Mouse (Mus musculus) lung, postnatal 36 days (tissue): ENCODE data around the gene Lrrc51.
"Not testable (repeated sequence)": the region's sequence is repeated elsewhere in the genome, so short reads cannot be mapped to it uniquely, and the experiment has no call there.

Experiments used
- DNase-seq: peaks from one replicate; pipeline ENCODE4 v3.0.0; 2022; ENCODE audit warnings: mixed read lengths

Lrrc51 gene

DNA sequence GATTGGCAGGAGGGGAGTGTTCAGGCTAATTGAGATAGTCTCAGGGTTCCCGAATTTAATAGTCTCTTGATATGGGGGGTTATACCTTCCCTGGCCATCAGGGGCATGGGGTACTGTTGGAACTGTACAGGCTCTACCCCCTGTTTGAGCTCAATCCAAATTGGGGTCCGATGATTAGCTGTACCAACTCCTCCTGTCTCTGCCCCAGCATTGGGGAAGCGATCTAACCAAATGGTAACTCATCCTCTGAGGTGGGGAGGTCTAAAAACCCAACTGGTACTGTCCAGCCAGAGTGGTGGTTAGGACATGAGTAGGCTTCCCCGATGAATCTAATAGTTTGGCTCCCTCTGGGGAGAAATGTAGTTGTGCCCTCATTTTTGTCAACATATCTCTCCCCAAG is 3.3 kb upstream of the Lrrc51 start:
- DNase-seq = no peak

DNA sequence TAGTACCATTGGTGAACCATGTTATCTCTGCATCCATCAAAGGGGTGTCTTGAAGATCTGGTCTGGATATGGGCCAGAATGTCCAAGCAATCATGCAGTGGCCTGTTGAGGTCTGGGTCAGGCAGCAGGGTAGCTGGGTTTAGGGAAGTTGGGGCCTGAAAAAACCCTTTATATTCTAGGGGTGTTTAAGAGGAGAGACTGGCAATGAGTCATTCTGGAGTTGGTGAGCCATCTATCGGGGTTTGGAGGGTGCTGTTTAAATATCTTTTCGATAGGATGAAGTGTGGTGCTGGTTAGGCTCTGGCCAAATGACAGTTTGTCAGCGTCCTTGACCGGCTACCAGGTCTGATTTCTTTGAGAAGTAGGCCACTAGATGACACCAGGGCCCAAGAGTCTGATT is 2.3 kb upstream of the Lrrc51 start:
- no peak for DNase-seq

DNA sequence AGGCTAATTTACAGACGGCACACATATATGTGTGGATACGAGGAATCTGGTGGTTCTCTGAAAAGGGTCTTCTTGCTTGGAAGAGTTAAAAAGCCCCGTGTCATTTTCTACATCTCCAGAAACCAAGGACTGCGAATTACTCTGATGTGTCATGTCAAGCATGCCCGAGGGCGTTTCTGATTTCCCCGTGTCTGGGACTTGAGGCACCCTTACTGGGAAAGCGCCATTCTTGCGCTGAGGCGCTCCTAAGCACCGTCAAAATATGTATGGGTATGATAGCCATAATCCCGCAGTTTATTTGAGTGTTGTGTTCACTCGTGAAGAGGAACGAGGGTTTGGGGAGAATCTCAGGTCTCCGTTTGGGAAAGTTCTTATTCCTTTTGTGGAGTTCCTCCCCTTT is 395 bp downstream of the Lrrc51 start:
- no peak for DNase-seq

DNA sequence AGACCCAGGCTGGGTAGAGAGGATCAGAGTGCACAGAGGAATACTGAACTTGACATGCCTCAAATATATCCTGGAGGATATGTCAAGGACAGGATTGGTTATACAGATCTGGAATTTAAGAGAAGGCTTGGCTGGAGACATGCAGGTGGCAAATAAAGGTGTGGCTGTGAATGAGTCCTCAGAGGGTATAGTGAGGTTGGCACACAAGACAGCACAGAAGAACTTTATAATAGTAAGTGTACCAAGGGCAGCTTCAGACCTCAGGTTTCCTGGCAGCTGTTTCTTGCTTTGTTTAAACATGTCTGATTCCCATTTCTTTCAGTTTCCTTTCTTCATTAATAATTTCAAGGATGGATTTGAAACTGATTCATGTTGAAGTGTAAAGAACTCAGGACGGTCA is 1.1 kb downstream of the Lrrc51 start:
- peak; percentile 38 for DNase-seq

DNA sequence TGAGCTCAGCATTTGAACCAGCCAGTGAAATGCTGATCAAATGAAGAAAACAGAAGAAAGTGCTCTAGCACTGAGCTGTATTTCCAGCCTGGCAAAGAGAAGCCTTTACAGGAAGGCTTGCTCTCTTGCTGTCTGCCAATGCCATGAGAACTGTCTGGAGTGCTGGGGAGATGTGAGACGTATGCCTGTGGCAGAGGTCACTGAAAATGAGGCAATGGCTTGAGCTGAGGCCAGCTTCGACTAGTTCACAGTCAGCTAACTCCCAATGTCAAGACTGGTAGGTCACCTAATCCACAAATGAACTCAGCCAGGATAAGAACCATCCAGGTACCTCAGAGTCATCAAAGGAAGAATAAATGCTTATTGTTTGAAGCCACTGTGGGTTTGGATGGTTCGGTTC is 5.6 kb downstream of the Lrrc51 start:
- DNase-seq = no peak

DNA sequence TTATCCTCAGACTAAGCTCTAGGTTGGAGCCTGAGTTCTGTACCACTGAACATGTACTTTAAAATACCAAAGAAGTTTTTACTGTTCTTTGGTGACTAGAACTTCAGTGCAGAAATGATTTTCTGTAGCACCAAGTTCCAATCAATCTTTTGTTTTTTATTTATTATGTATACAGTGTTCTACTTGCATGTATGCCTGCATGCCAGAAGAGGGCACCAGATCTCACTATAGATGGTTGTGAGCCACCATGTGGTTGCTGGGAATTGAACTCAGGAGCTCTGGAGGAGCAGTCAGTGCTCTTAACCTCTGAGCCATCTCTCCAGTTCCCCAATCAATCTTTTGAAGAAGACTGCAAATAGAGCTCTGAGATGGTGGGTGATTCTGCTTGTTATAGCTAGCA is 7.8 kb downstream of the Lrrc51 start:
- DNase-seq = not testable (repeated sequence)

DNA sequence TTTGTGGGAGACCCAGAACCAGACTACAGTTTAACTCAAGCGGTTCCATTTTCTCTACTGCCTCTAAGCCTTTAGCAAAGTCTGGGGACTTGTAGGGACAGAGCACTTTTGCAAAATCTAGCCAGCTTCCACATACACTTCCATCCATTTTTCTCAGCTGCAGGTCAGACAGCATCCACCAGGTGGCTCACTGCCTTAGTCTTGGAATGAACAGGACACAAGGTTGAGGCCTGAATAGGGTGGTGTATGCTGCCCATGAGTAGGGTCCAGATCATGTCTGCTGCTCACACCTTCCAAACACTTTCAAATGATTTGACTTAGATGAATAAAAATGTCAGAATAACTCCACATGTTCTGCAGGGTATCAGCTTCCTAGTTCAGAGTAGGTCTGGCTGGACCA is 15.6 kb downstream of the Lrrc51 start:
- DNase-seq = peak; percentile 83

DNA sequence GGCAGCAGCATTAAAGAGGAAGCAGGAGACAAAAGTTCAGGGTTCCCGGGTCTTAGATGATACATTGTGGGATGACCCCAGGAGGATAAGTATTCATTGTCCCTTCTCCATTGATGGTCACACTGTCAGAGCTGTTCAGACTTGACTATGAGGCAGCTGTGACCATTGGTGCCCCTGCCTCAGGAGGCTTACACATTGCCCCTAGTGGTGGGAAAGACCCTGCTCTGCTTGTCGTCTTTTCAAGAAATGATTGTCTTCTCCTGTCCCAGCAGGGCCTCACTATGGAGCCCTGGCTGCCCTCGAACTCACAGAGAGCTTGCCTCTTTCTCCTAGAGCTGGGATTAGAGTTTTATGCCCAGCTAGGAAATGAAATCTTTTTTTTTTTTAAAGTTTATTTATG is 21.7 kb downstream of the Lrrc51 start:
- DNase-seq = no peak

DNA sequence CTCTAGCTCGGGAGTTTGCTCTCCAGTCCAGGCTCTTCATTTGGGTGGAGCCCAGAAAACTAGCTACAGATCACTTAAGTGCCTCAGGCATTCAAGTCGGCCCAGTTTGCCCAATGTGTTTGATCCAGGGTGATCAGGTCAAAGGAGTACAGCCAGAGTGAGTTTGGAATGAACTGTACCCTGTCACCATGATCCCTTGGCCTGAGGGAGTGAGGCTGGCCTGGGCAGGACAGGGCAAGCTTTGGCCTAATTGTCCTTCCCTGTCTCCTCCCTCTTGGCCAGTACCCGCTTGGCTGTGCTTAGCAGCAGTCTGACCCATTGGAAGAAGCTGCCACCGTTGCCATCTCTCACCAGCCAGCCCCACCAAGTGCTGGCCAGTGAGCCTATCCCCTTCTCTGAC is 23.6 kb downstream of the Lrrc51 start:
- DNase-seq = no peak

DNA sequence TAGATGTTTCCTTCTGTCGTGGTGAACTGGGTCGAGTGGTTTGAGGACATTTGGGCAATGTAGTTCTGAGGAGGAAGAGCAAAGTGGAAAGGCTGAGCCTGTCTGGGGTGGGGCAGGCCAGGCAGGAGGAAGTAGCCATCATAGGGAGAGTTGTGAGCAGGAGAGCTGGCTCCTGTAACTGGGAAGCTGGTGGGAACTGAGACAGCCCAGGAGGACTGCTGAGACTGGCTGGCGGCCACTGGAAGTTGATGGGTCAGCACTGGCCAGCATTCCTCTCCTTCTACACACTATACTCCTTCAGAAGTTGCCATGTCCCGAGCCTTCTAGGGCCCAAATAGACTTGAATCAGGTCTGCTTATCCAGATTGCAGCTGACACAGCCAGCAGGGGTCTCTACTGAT is 25.3 kb downstream of the Lrrc51 start:
- peak; percentile 37 for DNase-seq

DNA sequence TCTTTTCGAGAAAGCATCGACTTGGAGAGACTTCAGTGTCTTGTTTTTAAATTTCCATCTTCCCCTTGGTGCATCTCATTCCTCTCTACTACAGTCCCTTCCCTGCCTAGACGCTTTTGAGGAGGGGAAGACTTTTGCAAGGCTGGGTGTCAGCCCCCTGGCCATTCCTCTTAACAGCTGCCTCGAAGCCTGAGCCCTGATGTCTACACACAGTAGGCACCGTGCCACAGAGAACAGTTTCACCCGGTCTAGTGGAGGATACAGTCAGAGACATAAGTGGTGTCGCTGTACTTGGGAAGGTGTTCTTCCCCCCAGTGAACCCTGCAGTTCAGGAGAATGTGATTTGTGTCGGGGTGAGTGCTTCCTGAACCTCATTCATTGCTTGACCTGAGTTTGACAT is 27.0 kb downstream of the Lrrc51 start:
- DNase-seq = peak; percentile 17

DNA sequence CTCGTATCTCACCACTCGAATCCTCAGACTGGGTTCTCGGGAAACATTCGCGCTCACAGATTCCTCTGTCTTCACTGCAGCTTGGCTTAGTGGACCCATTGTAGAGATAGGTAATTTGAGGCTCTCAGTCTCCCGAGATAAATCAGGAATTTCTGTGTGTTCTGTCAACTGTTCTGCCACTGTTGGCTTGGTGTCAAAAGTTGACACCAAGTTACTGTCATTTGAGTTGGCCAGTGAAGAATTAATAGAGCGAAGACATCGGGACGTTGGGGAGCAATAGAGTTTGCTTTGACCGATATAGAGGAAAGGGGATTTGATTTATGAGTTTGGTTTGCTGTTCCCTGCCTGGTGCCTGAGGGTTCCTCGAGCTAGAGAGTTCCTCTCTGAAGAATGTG is 27.4 kb downstream of the Lrrc51 start, which contains the start of gene Tomt:
TSS of gene Tomt (minus strand) at position 73 of the 395 bp plus-strand sequence.
- DNase-seq = no peak

DNA sequence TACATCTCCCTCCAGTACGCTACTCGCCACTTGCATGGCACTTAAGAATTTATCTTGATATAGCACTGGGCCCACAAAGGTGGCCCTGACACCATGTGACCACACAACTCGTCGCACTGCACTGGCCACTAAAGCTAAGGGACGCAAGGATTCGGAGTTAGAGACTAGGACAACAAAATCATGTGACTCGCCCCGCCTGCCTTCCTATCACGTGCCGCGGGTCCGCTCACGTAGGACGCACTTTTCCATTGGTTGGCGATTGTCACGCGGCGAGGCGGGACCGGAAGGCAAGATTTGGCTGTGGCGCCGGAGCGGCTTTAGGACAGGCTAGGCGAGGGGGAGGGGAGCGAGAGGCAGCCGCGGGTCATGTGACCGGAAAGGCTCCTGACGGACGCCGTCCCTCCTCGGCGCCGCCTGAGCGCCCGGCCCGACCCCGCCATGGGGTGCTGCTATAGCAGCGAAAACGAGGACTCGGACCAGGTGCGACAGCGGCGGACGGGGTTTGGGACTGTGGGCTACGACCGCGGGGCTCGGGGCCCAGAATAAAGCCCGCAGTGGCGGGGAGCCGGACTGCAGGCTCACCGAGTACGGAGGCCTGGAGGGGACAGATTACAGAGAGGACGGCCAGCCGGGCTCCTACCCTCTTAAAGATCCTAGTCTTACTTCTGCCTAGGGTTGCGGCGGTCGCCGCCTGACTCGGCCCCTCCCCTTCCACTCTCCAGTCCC is 28.0 kb downstream of the Lrrc51 start, which contains the start of gene Lamtor1:
TSS of gene Lamtor1 (plus strand) at position 344 of the 726 bp plus-strand sequence.
- DNase-seq = peak; percentile 100

DNA sequence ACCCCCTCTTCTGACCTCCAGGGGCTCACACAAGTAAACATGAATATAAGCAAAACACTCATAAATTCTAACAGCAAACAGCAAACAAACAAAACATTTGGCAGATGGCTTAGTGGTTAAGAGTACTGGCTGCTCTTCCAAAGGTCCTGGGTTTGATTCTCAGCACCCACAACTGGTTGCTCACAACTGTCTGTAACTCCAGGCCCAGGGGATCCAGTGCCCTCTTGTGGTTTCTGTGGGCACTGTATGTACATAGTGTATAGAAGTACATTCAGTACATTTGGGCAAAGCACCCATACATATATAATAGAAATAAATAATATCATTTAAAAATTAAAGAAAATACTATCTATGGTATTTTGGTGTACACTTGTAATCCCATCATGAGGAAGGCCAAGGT is 30.8 kb downstream of the Lrrc51 start:
- DNase-seq = no peak

DNA sequence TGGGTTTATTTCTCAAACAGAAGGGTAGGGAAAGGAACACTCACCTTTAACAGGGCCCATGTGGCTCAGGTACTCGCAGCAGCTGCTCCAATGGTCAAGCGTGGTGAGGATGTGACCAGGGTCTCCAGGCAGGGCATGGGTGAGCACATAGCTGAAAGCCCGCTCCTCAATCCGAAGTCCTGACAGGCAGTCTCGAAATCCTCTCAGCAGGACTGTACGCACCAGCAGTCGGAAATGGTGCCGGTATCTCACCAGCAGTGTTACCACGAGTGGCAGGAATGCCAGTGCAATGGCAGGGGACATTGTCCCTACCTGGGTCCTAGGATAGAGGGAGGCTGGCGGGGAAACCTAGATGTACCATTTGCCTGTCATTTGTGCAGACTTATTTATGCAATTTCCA is 31.7 kb downstream of the Lrrc51 start:
- DNase-seq = no peak

DNA sequence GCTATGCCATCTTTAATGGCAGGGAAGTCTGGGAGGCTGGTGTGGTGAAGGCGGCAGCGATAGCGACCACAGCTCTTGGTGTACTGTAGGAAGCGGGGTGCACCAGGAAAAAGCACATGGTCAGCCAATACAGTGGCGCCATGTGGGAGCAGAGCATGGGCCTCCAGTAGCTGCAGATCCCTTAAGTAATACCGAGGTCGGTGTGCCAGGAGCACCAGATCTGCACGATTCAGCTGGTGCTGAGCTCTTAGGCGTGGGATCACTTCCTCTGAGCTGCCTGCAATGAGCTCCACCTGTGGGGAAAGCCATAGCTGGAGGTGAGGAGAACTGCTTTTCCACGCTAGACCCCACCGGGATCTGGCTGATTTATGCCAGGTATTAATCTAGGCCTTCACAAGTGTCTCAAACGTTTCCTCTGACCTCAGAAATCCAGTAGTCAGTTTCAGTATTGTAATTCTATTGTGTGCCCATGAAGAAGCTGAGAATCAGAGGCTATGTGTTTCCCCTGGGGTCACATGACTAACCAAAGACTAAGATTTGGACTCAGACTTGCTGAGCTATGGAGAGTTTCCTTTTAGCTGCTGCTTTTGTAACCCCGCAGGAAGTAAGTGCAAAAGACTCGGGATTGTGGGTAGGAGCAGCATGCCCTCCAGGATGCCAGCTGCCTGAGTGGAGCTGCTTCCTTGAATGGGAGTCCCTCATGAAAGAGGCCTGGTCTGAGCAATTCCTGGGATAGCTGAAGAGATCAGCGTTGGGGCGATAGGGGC is 33.2 kb downstream of the Lrrc51 start:
- DNase-seq = no peak

DNA sequence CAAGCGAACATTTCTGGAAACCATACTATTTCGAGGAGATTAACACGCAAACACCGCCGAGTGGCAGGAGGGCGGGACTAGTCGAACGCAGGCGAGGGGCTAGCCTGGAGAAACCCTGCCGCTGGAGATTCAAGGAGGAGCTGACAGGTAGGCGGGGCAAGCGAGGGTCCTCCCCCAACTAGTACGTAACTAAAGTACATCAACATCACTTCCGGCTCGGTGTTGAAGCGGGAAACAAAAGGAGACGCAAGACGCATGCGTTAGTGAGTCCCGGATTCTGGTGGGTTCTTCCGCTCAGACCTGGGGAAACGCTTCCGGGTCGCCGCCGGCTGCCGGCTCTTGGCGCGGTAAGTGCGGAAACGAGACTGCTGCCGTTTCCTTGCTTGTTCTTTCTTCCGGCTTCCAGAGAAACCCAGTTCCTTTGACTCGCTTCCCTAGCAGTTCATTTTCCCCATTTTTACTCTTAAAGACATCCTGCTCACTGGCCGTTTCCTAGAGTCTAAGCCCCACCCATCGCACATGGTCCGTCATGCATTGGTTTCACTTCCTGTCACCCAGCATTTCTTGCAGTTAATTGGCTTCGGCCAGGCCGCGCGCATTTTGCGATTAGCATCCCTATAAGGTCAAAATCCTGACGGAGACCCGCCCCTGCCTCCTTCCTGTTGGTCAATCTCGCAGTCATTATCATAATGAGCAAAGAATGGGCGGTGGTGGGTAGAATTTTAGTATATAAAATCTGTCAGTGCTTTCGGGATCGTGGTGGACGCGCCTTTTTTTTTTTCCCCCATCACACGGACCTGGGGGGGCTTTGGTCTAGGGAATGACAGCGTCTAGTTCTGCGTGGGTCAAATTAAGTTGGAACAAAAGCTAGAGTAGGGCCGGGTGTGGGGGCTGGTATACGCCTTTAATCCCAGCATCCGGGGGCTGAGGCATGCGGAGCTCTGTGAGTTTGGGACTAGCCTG is 37.3 kb downstream of the Lrrc51 start:
- peak; percentile 99 for DNase-seq

DNA sequence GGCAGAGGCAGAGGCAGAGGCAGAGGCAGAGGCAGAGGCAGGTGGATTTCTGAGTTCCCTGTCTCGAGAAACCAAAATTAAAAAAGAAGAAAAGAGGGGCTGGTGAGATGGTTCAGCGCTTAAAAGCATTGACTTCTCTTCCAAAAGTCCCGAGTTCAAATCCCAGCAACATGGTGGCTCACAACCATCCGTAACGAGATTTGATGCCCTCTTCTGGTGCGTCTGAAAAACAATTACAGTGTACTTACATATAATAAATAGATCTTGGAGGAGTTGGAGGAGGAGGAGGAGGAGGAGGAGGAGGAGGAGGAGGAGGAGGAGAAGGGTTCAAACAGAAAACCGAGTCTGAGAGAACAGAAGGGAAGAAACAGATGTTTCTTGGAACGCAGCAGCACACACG is 38.0 kb downstream of the Lrrc51 start:
- no peak for DNase-seq

DNA sequence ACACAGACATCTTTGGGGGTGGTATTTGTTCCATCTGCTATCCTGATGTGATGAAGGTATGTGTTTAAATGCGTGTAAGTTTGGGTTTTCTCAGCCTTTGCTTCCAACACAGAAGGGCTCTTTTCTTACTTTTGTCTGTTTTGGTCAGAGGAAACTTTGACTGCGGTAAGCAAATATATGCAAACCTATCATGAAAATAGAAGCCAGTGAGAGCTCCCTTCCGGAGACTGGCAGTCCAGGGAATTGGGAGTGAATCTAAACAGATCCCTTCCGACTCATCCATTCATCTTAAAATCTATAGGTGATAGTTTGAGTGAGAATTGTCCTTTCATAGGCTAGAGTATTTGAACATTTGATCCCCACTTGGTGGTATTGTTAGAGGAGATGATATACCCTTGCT is 45.2 kb downstream of the Lrrc51 start:
- DNase-seq = no peak

DNA sequence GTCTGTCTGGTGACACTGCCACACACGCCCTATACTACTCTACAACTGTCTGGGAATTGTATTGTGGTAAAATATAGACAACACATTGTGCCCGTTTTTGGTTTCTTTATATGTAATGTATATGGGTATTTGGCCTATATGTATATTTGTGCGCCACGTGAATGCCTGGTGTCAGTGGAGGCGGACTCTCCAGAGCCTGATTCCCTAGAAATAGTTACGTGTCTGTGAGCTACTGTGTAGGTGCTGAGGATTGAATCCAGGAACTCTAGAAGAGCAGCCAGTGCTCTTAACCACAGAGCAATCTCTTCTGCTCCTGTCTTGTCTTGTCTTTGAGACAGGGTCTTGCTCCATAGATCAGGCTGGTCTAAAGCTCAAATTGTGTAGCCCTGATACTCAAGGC is 47.4 kb downstream of the Lrrc51 start:
- DNase-seq = no peak

DNA sequence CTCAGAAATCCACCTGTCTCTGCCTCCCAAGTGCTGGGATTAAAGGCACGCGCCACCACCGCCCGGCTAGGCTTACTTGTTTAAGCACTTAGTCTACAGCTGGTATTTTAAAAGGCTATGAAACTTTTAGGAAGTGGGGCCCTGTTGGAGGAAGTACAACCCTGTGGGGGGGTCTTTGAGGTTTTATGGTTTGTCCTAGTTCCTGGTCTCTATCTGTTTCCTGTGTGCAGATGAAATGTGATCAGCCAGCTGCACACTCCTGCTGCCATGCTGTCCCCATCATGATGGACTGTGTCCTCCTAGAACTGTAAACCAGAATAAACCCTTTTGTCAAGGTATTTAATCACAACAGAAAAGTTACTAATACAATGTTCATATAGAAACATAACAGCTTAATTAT is 49.5 kb downstream of the Lrrc51 start:
- DNase-seq = no peak

DNA sequence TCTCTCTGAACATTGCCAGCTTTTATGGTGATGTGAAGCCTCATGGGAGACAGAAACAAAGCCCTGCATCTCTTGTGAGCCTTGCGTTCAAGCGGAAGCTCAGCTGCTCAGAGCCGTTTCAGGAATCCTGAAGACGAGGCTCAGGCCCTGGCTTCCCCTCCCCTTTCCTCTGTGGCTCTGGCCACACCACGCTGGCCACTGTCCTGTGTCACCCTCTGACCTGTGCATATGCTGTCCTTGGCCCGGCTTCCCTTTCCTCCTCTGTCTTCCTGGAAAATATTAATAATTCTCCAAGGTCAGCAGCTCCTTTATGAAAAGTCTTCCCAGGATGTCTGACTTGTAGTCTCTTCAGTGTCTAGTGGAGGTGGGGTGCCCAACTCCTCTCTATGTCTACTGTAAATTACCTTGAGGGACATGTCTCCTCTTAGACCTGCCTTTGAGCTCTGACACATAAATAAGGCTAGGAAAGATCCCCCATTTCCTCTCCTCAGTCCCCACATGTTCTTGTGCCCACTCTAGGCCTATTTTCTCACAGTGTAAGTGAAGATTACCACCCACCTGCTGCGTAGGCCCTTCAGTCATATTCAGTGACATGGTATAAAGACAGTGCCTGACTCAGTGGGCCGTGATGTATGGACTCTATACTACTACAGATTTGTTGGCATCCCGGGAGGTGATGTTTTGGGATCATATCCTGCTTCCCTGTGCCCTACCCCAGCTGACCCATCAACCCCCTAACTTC is 51.1 kb downstream of the Lrrc51 start:
- no peak for DNase-seq

DNA sequence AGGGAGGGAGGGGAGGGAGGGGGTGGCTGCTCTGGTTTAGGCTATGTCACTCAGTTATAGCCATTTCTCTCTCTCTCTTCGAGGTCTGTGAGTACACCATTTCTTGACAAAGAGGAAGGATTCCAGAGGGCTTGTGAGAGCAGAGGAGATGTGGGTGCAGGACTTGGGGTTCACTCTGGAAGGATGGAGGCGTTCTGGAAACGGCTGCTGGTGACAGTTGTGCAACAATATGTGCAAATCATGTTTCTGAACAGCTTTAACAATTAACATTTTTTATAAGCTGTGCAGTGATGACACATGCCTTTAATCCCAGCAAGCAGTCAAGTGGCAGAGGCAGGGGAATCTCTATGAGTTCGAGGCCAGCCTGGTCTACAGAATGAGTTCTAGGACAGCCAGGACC is 52.8 kb downstream of the Lrrc51 start:
- DNase-seq = no peak
